ENCODE assay signal across 8 mouse cellular contexts in genomic region chr9:107736185-107736485, GRCm38 (mm10). TPM values are rescaled to one million over a fixed set of nuclear protein-coding genes. Genes with fewer than 3 reads are reported as not detected.
DNase-seq lines count a peak whose midpoint lies in the region; ATAC-seq lines count a peak whose summit lies in the region.

No protein-coding gene starts in this region.

- no peaks in the 10 kb centered on the region for H3K9me3 ChIP-seq in heart, embryonic 15.5 days (replicated peaks)
- H3K9me3 ChIP-seq in embryonic facial prominence, embryonic 11.5 days (replicated peaks; ENCODE audit: control insufficient read depth, low read length) = no peaks in the 10 kb centered on the region
- no peaks in the 10 kb centered on the region for H3K9me3 ChIP-seq in intestine, embryonic 16.5 days (ENCODE audit: control insufficient read depth, low read length)
- no peaks in the 10 kb centered on the region for H3K9me3 ChIP-seq in midbrain, embryonic 16.5 days (replicated peaks; ENCODE audit: control insufficient read depth, low read length, poor library complexity, severe bottlenecking)

- no peak overlapping the region for H3K9ac ChIP-seq in heart, embryonic 15.5 days
- peak overlapping the region; percentile 18; the same call in 1 of the 2 replicates for H3K9ac ChIP-seq in embryonic facial prominence, embryonic 11.5 days (replicated peaks; ENCODE audit: low read length)
- peak overlapping the region; percentile 19; the same call in 1 of the 2 replicates for H3K9ac ChIP-seq in intestine, embryonic 16.5 days (ENCODE audit: low read depth, low read length)
- peak overlapping the region; percentile 58 for H3K9ac ChIP-seq in midbrain, embryonic 16.5 days (ENCODE audit: low read depth, low read length)

- ATAC-seq in heart, embryonic 15.5 days (replicated peaks; ENCODE audit: insufficient number of reproducible peaks, insufficient read depth, low FRiP score, low read depth) = no peak
- ATAC-seq in embryonic facial prominence, embryonic 11.5 days (replicated peaks; ENCODE audit: insufficient number of reproducible peaks, low FRiP score, low TSS enrichment, low read depth) = peak; percentile 71
- ATAC-seq in intestine, embryonic 16.5 days = no peak
- peak; percentile 6; the same call in 1 of the 2 replicates for ATAC-seq in midbrain, embryonic 16.5 days
- ATAC-seq in activated CD4-positive, CD25-positive, alpha-beta regulatory T cell, adult 4 months = no peak

- peaks cover 24% of the 10 kb centered on the region for H3K4me1 ChIP-seq in heart, embryonic 15.5 days (replicated peaks)
- H3K4me1 ChIP-seq in embryonic facial prominence, embryonic 11.5 days (ENCODE audit: control insufficient read depth, insufficient read depth, low read length) = peaks cover 17% of the 10 kb centered on the region
- H3K4me1 ChIP-seq in intestine, embryonic 16.5 days (ENCODE audit: control insufficient read depth, insufficient read depth, low read length) = peaks cover 23% of the 10 kb centered on the region
- H3K4me1 ChIP-seq in midbrain, embryonic 16.5 days (ENCODE audit: control insufficient read depth, insufficient read depth, low read length) = peaks cover 29% of the 10 kb centered on the region

- DNase-seq in heart, adult 11 months = no peak
- DNase-seq in embryonic facial prominence, embryonic 11.5 days (ENCODE audit: low spot score) = peak; percentile 78
- DNase-seq in gastrocnemius, postnatal 36 days = no peak
- no peak for DNase-seq in layer of hippocampus, adult 9-10 months (ENCODE audit: low spot score)

- H3K27me3 ChIP-seq in heart, embryonic 15.5 days = peaks cover 27% of the 10 kb centered on the region
- no peaks in the 10 kb centered on the region for H3K27me3 ChIP-seq in embryonic facial prominence, embryonic 11.5 days (ENCODE audit: control insufficient read depth, insufficient read depth, low read length)
- H3K27me3 ChIP-seq in intestine, embryonic 16.5 days (replicated peaks; ENCODE audit: control insufficient read depth, insufficient read depth, low read length) = peaks cover 9% of the 10 kb centered on the region
- no peaks in the 10 kb centered on the region for H3K27me3 ChIP-seq in midbrain, embryonic 16.5 days (ENCODE audit: control insufficient read depth, insufficient read depth, low read depth, low read length)

- no peak overlapping the region for H3K27ac ChIP-seq in heart, embryonic 15.5 days
- peak overlapping the region; percentile 82 for H3K27ac ChIP-seq in embryonic facial prominence, embryonic 11.5 days (replicated peaks; ENCODE audit: low read depth, low read length)
- no peak overlapping the region for H3K27ac ChIP-seq in intestine, embryonic 16.5 days (ENCODE audit: low read length)
- H3K27ac ChIP-seq in midbrain, embryonic 16.5 days (ENCODE audit: low read length) = peak overlapping the region; percentile 91

- intact Hi-C loops in gastrocnemius, postnatal 36 days (cut with DNase I) = loop anchor here (2.0 kb wide), 1 partner anchor 21 kb away; no protein-coding TSS in a partner anchor

- peaks cover 27% of the 10 kb centered on the region for H3K36me3 ChIP-seq in heart, embryonic 15.5 days
- peaks cover 11% of the 10 kb centered on the region for H3K36me3 ChIP-seq in embryonic facial prominence, embryonic 11.5 days (replicated peaks; ENCODE audit: control insufficient read depth, insufficient read depth, low read depth, low read length)
- H3K36me3 ChIP-seq in intestine, embryonic 16.5 days (ENCODE audit: control insufficient read depth, insufficient read depth, low read length) = peaks cover 19% of the 10 kb centered on the region
- peaks cover 19% of the 10 kb centered on the region for H3K36me3 ChIP-seq in midbrain, embryonic 16.5 days (ENCODE audit: control insufficient read depth, insufficient read depth, low read length)

- no peak overlapping the region for H3K4me3 ChIP-seq in heart, embryonic 15.5 days
- H3K4me3 ChIP-seq in embryonic facial prominence, embryonic 11.5 days (ENCODE audit: low read depth, low read length) = peak overlapping the region; percentile 0; the same call in 1 of the 2 replicates
- 0 out of 2 replicates have a peak overlapping the region, but pooled peaks have one; percentile 11 for H3K4me3 ChIP-seq in intestine, embryonic 16.5 days (ENCODE audit: low read length)
- peak overlapping the region; percentile 2; the same call in 1 of the 2 replicates for H3K4me3 ChIP-seq in midbrain, embryonic 16.5 days (ENCODE audit: low read depth, low read length)

- peak overlapping the region; percentile 21 for H3K4me2 ChIP-seq in heart, embryonic 15.5 days
- peak overlapping the region; percentile 24 for H3K4me2 ChIP-seq in embryonic facial prominence, embryonic 11.5 days (ENCODE audit: low read depth, low read length)
- peak overlapping the region; percentile 48 for H3K4me2 ChIP-seq in intestine, embryonic 16.5 days (ENCODE audit: low read depth, low read length)
- peak overlapping the region; percentile 47 for H3K4me2 ChIP-seq in midbrain, embryonic 16.5 days (ENCODE audit: low read length)

- 1% methylated on average over 7 of the region's 7 CpGs for WGBS in heart, embryonic 15.5 days
- 0% methylated on average over 7 of the region's 7 CpGs for WGBS in embryonic facial prominence, embryonic 11.5 days
- WGBS in intestine, embryonic 16.5 days = 3% methylated on average over 7 of the region's 7 CpGs
- WGBS in midbrain, embryonic 16.5 days = 4% methylated on average over 7 of the region's 7 CpGs

RNA-seq across cellular contexts. Expression of gene Sema3f, which starts 25.9 kb away (rescaled TPM):
- 4.1 and 7.1 TPM in 2 replicates for polyA plus RNA-seq in heart, embryonic 15.5 days (2015; fragmentation: Nextera tagmentation; extraction: Ambion mirVana)
- polyA plus RNA-seq in embryonic facial prominence, embryonic 11.5 days (2014; fragmentation: Nextera tagmentation; extraction: Ambion mirVana) = 17.6 and 17.7 TPM in 2 replicates
- polyA plus RNA-seq in intestine, embryonic 16.5 days (2015; fragmentation: Nextera tagmentation; extraction: Ambion mirVana) = 5.7 and 8.3 TPM in 2 replicates
- 16.6 and 19.2 TPM in 2 replicates for polyA plus RNA-seq in midbrain, embryonic 16.5 days (2015; fragmentation: Nextera tagmentation; extraction: Ambion mirVana)
- 1 to 10 TPM; 4.9 to 6.1 TPM for total RNA-seq in gastrocnemius, postnatal 36 days (2021)
- not detected for polyA plus RNA-seq in activated CD4-positive, CD25-positive, alpha-beta regulatory T cell, adult 4 months (2017; shearing (Covaris generic))

RNA-seq across cellular contexts. Expression of gene Rbm5, which starts 34.7 kb away (rescaled TPM):
- 123 and 147 TPM in 2 replicates for polyA plus RNA-seq in heart, embryonic 15.5 days (2015; fragmentation: Nextera tagmentation; extraction: Ambion mirVana)
- polyA plus RNA-seq in embryonic facial prominence, embryonic 11.5 days (2014; fragmentation: Nextera tagmentation; extraction: Ambion mirVana) = 184 and 198 TPM in 2 replicates
- 127 and 145 TPM in 2 replicates for polyA plus RNA-seq in intestine, embryonic 16.5 days (2015; fragmentation: Nextera tagmentation; extraction: Ambion mirVana)
- 239 and 270 TPM in 2 replicates for polyA plus RNA-seq in midbrain, embryonic 16.5 days (2015; fragmentation: Nextera tagmentation; extraction: Ambion mirVana)
- total RNA-seq in gastrocnemius, postnatal 36 days (2021) = 10 to 100 TPM; 32.7 to 36.3 TPM
- 100 to 1,000 TPM; 299 to 310 TPM for polyA plus RNA-seq in activated CD4-positive, CD25-positive, alpha-beta regulatory T cell, adult 4 months (2017; shearing (Covaris generic))

RNA-seq across cellular contexts. Expression of gene Gnat1, which starts 56.6 kb away (rescaled TPM):
- 0.53 and 0.98 TPM in 2 replicates for polyA plus RNA-seq in heart, embryonic 15.5 days (2015; fragmentation: Nextera tagmentation; extraction: Ambion mirVana)
- polyA plus RNA-seq in embryonic facial prominence, embryonic 11.5 days (2014; fragmentation: Nextera tagmentation; extraction: Ambion mirVana) = 1.4 TPM in 1 of 2 replicates, not detected in the other
- 0.98 and 1.6 TPM in 2 replicates for polyA plus RNA-seq in intestine, embryonic 16.5 days (2015; fragmentation: Nextera tagmentation; extraction: Ambion mirVana)
- 1.6 and 2.2 TPM in 2 replicates for polyA plus RNA-seq in midbrain, embryonic 16.5 days (2015; fragmentation: Nextera tagmentation; extraction: Ambion mirVana)
- total RNA-seq in gastrocnemius, postnatal 36 days (2021) = not detected
- polyA plus RNA-seq in activated CD4-positive, CD25-positive, alpha-beta regulatory T cell, adult 4 months (2017; shearing (Covaris generic)) = 1 to 10 TPM in 1 of 2 experiments, not detected in 1; 1.1 TPM

Comparison
In these comparisons a context has a peak if more than half of its experiments do, and no peak if none do; other contexts are left out.
1. ATAC-seq: peak in embryonic facial prominence, embryonic 11.5 days (single experiment) and midbrain, embryonic 16.5 days (single experiment); none in heart, embryonic 15.5 days (single experiment), intestine, embryonic 16.5 days (single experiment) and activated CD4-positive, CD25-positive, alpha-beta regulatory T cell, adult 4 months (single experiment).
2. H3K27ac ChIP-seq: peak in embryonic facial prominence, embryonic 11.5 days (single experiment) and midbrain, embryonic 16.5 days (single experiment); none in heart, embryonic 15.5 days (single experiment) and intestine, embryonic 16.5 days (single experiment).
3. Peak in every context shown above with its lines, with median percentiles within 50 percentile points of each other: H3K4me2 ChIP-seq.